In the genomic region with DNA sequence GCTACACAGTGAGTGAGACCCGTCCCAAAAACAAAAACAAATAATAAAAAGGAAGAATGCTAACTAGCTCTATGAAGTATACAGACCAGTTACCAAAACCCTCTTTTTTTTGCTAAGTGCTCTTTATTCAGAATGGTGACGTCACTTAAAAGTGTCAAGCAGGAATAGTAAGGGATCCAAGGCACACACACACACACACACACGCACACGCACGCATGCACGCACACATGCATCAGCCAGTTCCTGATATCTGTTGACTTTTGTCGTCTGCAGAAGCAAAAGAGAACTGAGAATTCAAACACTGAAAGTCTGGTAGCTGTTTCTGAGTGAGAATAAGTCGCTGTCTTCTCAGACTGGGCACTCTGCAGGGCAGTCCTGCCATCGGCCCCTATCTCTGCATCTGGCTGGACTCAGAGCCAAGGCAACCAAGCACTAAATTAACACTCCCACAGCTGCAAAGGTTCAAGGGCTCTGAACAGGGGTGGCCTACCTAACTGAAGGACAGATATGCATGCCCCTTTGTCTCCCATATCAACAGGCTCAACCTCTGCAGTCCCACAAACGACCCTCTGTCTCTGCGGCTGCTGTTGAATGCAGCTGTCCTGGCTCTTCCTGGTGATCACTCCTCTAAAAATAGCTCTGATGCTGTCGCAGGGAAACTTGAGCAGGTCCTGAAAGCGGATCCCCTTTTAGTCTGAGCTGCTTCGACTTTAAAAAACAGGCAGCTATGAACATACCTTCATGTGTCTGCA, we compare ENCODE assay signal across 8 mouse cellular contexts.
A peak's percentile ranks its signal among the peaks of the same experiment; 100 is the strongest.
DNase-seq lines count a peak whose midpoint lies in the region; ATAC-seq and TF ChIP-seq lines count a peak whose summit lies in the region.

No protein-coding gene starts in this region.

- ATAC-seq in lung, embryonic 14.5 days (ENCODE audit: insufficient read depth) = peak; percentile 39; the same call in 1 of the 2 replicates
- ATAC-seq in embryonic facial prominence, embryonic 13.5 days (ENCODE audit: insufficient number of reproducible peaks, insufficient read depth, low FRiP score, low TSS enrichment, low read depth) = no peak
- peak; percentile 46; the same call in 1 of the 2 replicates for ATAC-seq in heart, embryonic 16.5 days (replicated peaks; ENCODE audit: extremely low read depth, insufficient read depth, low FRiP score)
- no peak for ATAC-seq in CD4-positive, CD25-positive, alpha-beta regulatory T cell, adult 4 months

- H3K27me3 ChIP-seq in lung, embryonic 14.5 days (ENCODE audit: insufficient read depth, low read length) = no peaks in the 10 kb centered on the region
- H3K27me3 ChIP-seq in embryonic facial prominence, embryonic 13.5 days = no peaks in the 10 kb centered on the region
- H3K27me3 ChIP-seq in heart, embryonic 16.5 days (ENCODE audit: control insufficient read depth, insufficient read depth, low read length) = no peaks in the 10 kb centered on the region
- no peaks in the 10 kb centered on the region for H3K27me3 ChIP-seq in myocyte (ENCODE audit: control insufficient read depth, insufficient read depth, insufficient read length)

- peak; percentile 56 for DNase-seq in lung, embryonic 14.5 days
- no peak for DNase-seq in lung, postnatal 25 days (ENCODE audit: low spot score)
- DNase-seq in frontal cortex, postnatal 25 days (ENCODE audit: low spot score in 2 of 2) = no peak
- DNase-seq in kidney, adult 9 months = no peak

- peak overlapping the region; percentile 15; the same call in 1 of the 2 replicates for H3K4me2 ChIP-seq in lung, embryonic 14.5 days
- H3K4me2 ChIP-seq in embryonic facial prominence, embryonic 13.5 days = peak overlapping the region; percentile 27
- H3K4me2 ChIP-seq in heart, embryonic 16.5 days (ENCODE audit: low read depth, low read length) = peak overlapping the region; percentile 51
- H3K4me2 ChIP-seq in myocyte (ENCODE audit: low read depth) = peak overlapping the region; percentile 81

- H3K27ac ChIP-seq in lung, embryonic 14.5 days (ENCODE audit: low read depth) = peak overlapping the region; percentile 46; the same call in 1 of the 2 replicates
- H3K27ac ChIP-seq in embryonic facial prominence, embryonic 13.5 days = peak overlapping the region; percentile 11; the same call in 1 of the 2 replicates
- peak overlapping the region; percentile 86 for H3K27ac ChIP-seq in heart, embryonic 16.5 days (ENCODE audit: low read length)

- no peaks in the 10 kb centered on the region for H3K36me3 ChIP-seq in lung, embryonic 14.5 days (ENCODE audit: insufficient read depth)
- H3K36me3 ChIP-seq in embryonic facial prominence, embryonic 13.5 days = no peaks in the 10 kb centered on the region
- no peaks in the 10 kb centered on the region for H3K36me3 ChIP-seq in heart, embryonic 16.5 days (ENCODE audit: control insufficient read depth, insufficient read depth)
- no peaks in the 10 kb centered on the region for H3K36me3 ChIP-seq in myocyte (ENCODE audit: control insufficient read depth, insufficient read depth)

- no peaks in the 10 kb centered on the region for H3K9me3 ChIP-seq in lung, embryonic 14.5 days (ENCODE audit: low read depth, low read length)
- no peaks in the 10 kb centered on the region for H3K9me3 ChIP-seq in embryonic facial prominence, embryonic 13.5 days
- H3K9me3 ChIP-seq in heart, embryonic 16.5 days (replicated peaks; ENCODE audit: control insufficient read depth, low read length) = no peaks in the 10 kb centered on the region

- H3K4me3 ChIP-seq in lung, embryonic 14.5 days (ENCODE audit: low read depth, low read length) = no peak overlapping the region
- no peak overlapping the region for H3K4me3 ChIP-seq in embryonic facial prominence, embryonic 13.5 days
- peak overlapping the region; percentile 6; the same call in 1 of the 2 replicates for H3K4me3 ChIP-seq in heart, embryonic 16.5 days (ENCODE audit: low read length)
- no peak overlapping the region for H3K4me3 ChIP-seq in myocyte

- TF ChIP-seq POLR2A in myocyte (IDR thresholded peaks at IDR 0.05; ENCODE audit: insufficient read length, low read depth) = no peak

- H3K79me2 ChIP-seq in myocyte (ENCODE audit: control insufficient read depth, insufficient read depth) = no peaks in the 10 kb centered on the region

- 43% methylated on average over 14 of the region's 14 CpGs for WGBS in lung, embryonic 14.5 days
- 48% methylated on average over 14 of the region's 14 CpGs for whole genome bisulfite sequencing in embryonic facial prominence, embryonic 13.5 days
- WGBS in heart, embryonic 16.5 days = 34% methylated on average over 14 of the region's 14 CpGs

- no peak overlapping the region for H3K9ac ChIP-seq in lung, embryonic 14.5 days
- H3K9ac ChIP-seq in embryonic facial prominence, embryonic 13.5 days = no peak overlapping the region
- peak overlapping the region; percentile 49 for H3K9ac ChIP-seq in heart, embryonic 16.5 days (ENCODE audit: low read length)

- H3K4me1 ChIP-seq in lung, embryonic 14.5 days (ENCODE audit: insufficient read depth) = peaks cover 12% of the 10 kb centered on the region; the same call in 1 of the 2 replicates
- peaks cover 65% of the 10 kb centered on the region for H3K4me1 ChIP-seq in embryonic facial prominence, embryonic 13.5 days
- peaks cover 23% of the 10 kb centered on the region for H3K4me1 ChIP-seq in heart, embryonic 16.5 days (ENCODE audit: control insufficient read depth, insufficient read depth, low read length)

- H3ac ChIP-seq in myocyte (ENCODE audit: control insufficient read depth, insufficient read length) = no peak overlapping the region

- no peak for TF ChIP-seq CTCF in lung, embryonic 14.5 days (IDR thresholded peaks at IDR 0.05; ENCODE audit: low read depth)

TF ChIP-seq in myocyte, 11 proteins besides CTCF, POLR2A, EP300 and RAD21:
- TF ChIP-seq TCF3 (IDR thresholded peaks at IDR 0.05; ENCODE audit: insufficient read length, low read depth) (peak; percentile 39), E2F4 (IDR thresholded peaks at IDR 0.05; ENCODE audit: insufficient read depth) (no peak), MYOD1 (IDR thresholded peaks at IDR 0.05; ENCODE audit: control insufficient read depth in 1 of 3, insufficient read length in 2 of 3, low read depth in 2 of 3) (peak; percentile 93 to 94 (median 93)), TCF12 (IDR thresholded peaks at IDR 0.05; ENCODE audit: insufficient read depth, poor library complexity, severe bottlenecking) (peak; percentile 69), CEBPB (IDR thresholded peaks at IDR 0.05; ENCODE audit: insufficient read depth, poor library complexity, severe bottlenecking) (no peak), MAX (IDR thresholded peaks at IDR 0.05; ENCODE audit: low read depth) (no peak), USF1 (IDR thresholded peaks at IDR 0.05; ENCODE audit: low read depth) (no peak), SRF (IDR thresholded peaks at IDR 0.05; ENCODE audit: control insufficient read depth, insufficient read length, low read depth) (no peak), REST (IDR thresholded peaks at IDR 0.05; ENCODE audit: insufficient read depth, insufficient read length) (no peak), MYOG (IDR thresholded peaks at IDR 0.05; ENCODE audit: control insufficient read depth in 1 of 3, insufficient read depth in 1 of 3, insufficient read length in 2 of 3, low read depth in 2 of 3) (peak; percentile 77 to 94 (median 91)), POLR2AphosphoS2 (IDR thresholded peaks at IDR 0.05; ENCODE audit: insufficient read length, low read depth) (no peak)

Comparison
In these comparisons a context has a peak if more than half of its experiments do, and no peak if none do; other contexts are left out.
1. ATAC-seq: peak in lung, embryonic 14.5 days (single experiment) and heart, embryonic 16.5 days (single experiment); none in embryonic facial prominence, embryonic 13.5 days (single experiment) and CD4-positive, CD25-positive, alpha-beta regulatory T cell, adult 4 months (single experiment).
2. H3K27ac ChIP-seq: peak in every context shown above with its lines; median percentile 86 in heart, embryonic 16.5 days; 46 in lung, embryonic 14.5 days; 11 in embryonic facial prominence, embryonic 13.5 days.
3. H3K4me2 ChIP-seq: peak in every context shown above with its lines; median percentile 81 in myocyte; 51 in heart, embryonic 16.5 days; 27 in embryonic facial prominence, embryonic 13.5 days; 15 in lung, embryonic 14.5 days.